Mouse (Mus musculus) heart, embryonic 12.5 days (tissue): ENCODE measurements at regions not wholly inside any gene's neighbourhood (a gene's known extent, or its start where the extent isn't known, plus 50 kb on each side); places are given as distances from the start of the nearest gene placed in this dataset.

Source experiments
- ATAC-seq: fragments of 200-750 bp; cut with Nextera tagmentation; 2 replicates; pipeline ENCODE4 v1.8.0; 2017; ENCODE audit warnings: moderate TSS enrichment, moderate library complexity; ENCODE audit not compliant: insufficient number of reproducible peaks, low FRiP score
- H3K27ac ChIP-seq: fragments of 300-500 bp; sonication (generic); 2 replicates; pipeline ENCODE4 v1.5.1; 2016; ENCODE audit warnings: mild to moderate bottlenecking, moderate library complexity; ENCODE audit not compliant: poor library complexity, severe bottlenecking
- H3K27me3 ChIP-seq: fragments of 300-500 bp; sonication (generic); replicated peaks from 2 replicates; pipeline ENCODE4 v1.6.1; 2016; ENCODE audit warnings: mild to moderate bottlenecking, moderate library complexity
- H3K36me3 ChIP-seq: fragments of 300-500 bp; sonication (generic); 2 replicates; pipeline ENCODE4 v1.6.1; 2016; ENCODE audit warnings: mild to moderate bottlenecking, moderate library complexity
- H3K4me1 ChIP-seq: fragments of 300-500 bp; sonication (generic); replicated peaks from 2 replicates; pipeline ENCODE4 v1.6.1; 2016; ENCODE audit warnings: mild to moderate bottlenecking
- H3K4me2 ChIP-seq: fragments of 300-500 bp; sonication (generic); 2 replicates; pipeline ENCODE4 v1.6.1; 2016; ENCODE audit warnings: mild to moderate bottlenecking, moderate library complexity
- H3K4me3 ChIP-seq: fragments of 300-500 bp; sonication (generic); 2 replicates; pipeline ENCODE4 v1.5.1; 2016; ENCODE audit warnings: mild to moderate bottlenecking
- H3K9ac ChIP-seq: fragments of 300-500 bp; sonication (generic); 2 replicates; pipeline ENCODE4 v1.6.1; 2016; ENCODE audit warnings: mild to moderate bottlenecking, moderate library complexity
- H3K9me3 ChIP-seq: fragments of 300-500 bp; sonication (generic); replicated peaks from 2 replicates; pipeline ENCODE4 v1.6.1; 2016; ENCODE audit warnings: mild to moderate bottlenecking, moderate library complexity
- WGBS: fragments of 180-500 bp; shearing (Covaris S2); methylation state at CpG from one replicate; pipeline ENCODE4 v1.1.7; 2016; 5-methylcytosine and 5-hydroxymethylcytosine counted together

GRCm38 (mm10) chr1:33195114-33195513 lies 474.5 kb downstream of the Prim2 start:
- ATAC-seq: no peak
- Histone ChIP-seq H3K4me2 (no peak overlapping the region), H3K27me3 (no peaks in the 10 kb centered on the region), H3K27ac (no peak overlapping the region), H3K36me3 (no peaks in the 10 kb centered on the region), H3K4me3 (no peak overlapping the region), H3K9me3 (no peaks in the 10 kb centered on the region), H3K4me1 (no peaks in the 10 kb centered on the region), H3K9ac (no peak overlapping the region)
- 76% methylated on average over 2 of the region's 2 CpGs for WGBS

DNA sequence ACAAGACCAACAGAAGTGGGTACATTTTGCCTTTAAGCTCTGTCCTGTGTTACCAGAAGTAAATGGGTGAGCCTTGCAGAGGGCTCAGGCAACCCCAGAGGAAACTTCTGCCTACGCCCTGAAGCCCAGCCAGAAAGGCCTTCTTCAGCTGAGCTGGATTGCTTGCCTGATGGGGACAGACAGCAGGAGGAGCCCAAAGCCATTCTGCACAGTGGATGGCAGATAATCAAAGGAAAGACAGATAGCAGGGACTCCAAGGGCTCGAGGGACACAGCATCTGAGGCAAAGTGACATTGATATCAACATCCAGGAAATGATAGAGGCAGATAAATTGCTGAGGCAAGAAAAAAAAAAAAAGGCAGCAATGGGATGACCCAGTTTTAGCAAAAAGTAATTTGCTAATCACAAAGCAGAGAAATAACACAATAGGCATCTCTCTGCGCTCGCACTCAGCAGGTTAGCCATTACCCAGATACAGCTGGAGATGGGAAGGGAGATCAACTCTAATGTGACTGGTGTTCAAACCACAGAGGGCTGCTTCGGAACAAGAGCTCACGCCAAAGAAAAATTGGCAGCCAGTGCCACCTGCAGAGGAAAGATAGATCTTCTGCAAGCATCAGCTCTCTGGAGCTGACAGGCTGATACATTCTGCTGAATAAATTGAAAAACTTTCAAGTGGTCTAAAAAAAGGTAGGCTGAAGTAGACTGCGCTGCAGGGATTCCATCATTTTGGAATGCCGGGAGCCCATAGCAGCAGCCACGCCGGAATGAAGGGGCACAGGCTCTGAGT lies 494.8 kb downstream of the Prim2 start:
- no peak overlapping the region for H3K27ac ChIP-seq
- H3K9me3 ChIP-seq: no peaks in the 10 kb centered on the region
- 59% methylated on average over 10 of the region's 10 CpGs for WGBS
- H3K36me3 ChIP-seq: no peaks in the 10 kb centered on the region
- H3K9ac ChIP-seq: no peak overlapping the region
- H3K4me2 ChIP-seq: no peak overlapping the region
- no peak for ATAC-seq
- no peaks in the 10 kb centered on the region for H3K4me1 ChIP-seq
- H3K27me3 ChIP-seq: no peaks in the 10 kb centered on the region
- H3K4me3 ChIP-seq: no peak overlapping the region

DNA sequence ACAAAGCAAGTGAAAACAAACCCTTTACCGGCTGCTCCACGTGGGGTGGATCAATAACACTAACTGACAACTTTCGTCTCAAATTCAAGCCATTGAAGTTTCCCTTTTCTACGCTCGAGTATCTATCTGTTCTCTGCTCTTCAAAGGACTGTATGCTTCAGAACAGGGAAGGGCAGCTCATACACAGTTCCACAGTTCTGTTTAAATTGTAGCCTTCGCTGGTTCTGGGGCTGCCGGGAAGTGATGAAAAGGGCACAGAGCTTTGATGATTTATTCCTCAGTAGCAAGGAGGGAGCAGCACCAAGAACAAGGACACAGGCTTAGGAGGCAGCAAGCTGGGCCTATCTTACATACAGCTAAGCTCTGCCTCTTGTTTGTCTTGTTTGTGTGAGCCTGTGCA lies 532.6 kb downstream of the Prim2 start:
- H3K4me2 ChIP-seq: no peak overlapping the region
- H3K4me1 ChIP-seq: no peaks in the 10 kb centered on the region
- WGBS: 65% methylated on average over 7 of the region's 7 CpGs
- H3K9ac ChIP-seq: no peak overlapping the region
- H3K36me3 ChIP-seq: no peaks in the 10 kb centered on the region
- no peaks in the 10 kb centered on the region for H3K9me3 ChIP-seq
- no peak for ATAC-seq
- H3K27ac ChIP-seq: no peak overlapping the region
- H3K4me3 ChIP-seq: no peak overlapping the region
- no peaks in the 10 kb centered on the region for H3K27me3 ChIP-seq

- no peak for ATAC-seq
- H3K9me3 ChIP-seq: no peaks in the 10 kb centered on the region
- WGBS: 85% methylated on average over 1 of the region's 1 CpGs
- H3K9ac ChIP-seq: no peak overlapping the region
- no peaks in the 10 kb centered on the region for H3K4me1 ChIP-seq
- H3K4me2 ChIP-seq: no peak overlapping the region
- no peak overlapping the region for H3K4me3 ChIP-seq
- no peak overlapping the region for H3K27ac ChIP-seq
- H3K36me3 ChIP-seq: no peaks in the 10 kb centered on the region
- no peaks in the 10 kb centered on the region for H3K27me3 ChIP-seq
Observed at GRCm38 (mm10) chr1:33130351-33130750, 539.2 kb downstream of the Prim2 start.

GRCm38 (mm10) chr1:33125062-33125461 lies 544.5 kb downstream of the Prim2 start:
- Histone ChIP-seq H3K4me1 (no peaks in the 10 kb centered on the region), H3K27ac (no peak overlapping the region), H3K4me2 (no peak overlapping the region), H3K9me3 (no peaks in the 10 kb centered on the region), H3K27me3 (no peaks in the 10 kb centered on the region), H3K4me3 (no peak overlapping the region), H3K9ac (no peak overlapping the region), H3K36me3 (no peaks in the 10 kb centered on the region)
- ATAC-seq: no peak
- 86% methylated on average over 7 of the region's 7 CpGs for WGBS

- WGBS: 76% methylated on average over 5 of the region's 5 CpGs
- Histone ChIP-seq H3K36me3 (no peaks in the 10 kb centered on the region), H3K9ac (no peak overlapping the region), H3K4me1 (no peaks in the 10 kb centered on the region), H3K4me3 (no peak overlapping the region), H3K27me3 (no peaks in the 10 kb centered on the region), H3K27ac (no peak overlapping the region), H3K9me3 (peaks cover 6% of the 10 kb centered on the region; the same call in 1 of the 2 replicates), H3K4me2 (no peak overlapping the region)
- no peak for ATAC-seq
Observed at GRCm38 (mm10) chr1:33106286-33106685, 559.2 kb upstream of the Gm5415 start.

GRCm38 (mm10) chr1:33104296-33104695 lies 557.2 kb upstream of the Gm5415 start:
- H3K36me3 ChIP-seq: no peaks in the 10 kb centered on the region
- no peaks in the 10 kb centered on the region for H3K27me3 ChIP-seq
- no peak overlapping the region for H3K4me2 ChIP-seq
- no peak overlapping the region for H3K9ac ChIP-seq
- no peak overlapping the region for H3K4me3 ChIP-seq
- ATAC-seq: no peak
- 86% methylated on average over 1 of the region's 1 CpGs for WGBS
- no peaks in the 10 kb centered on the region for H3K4me1 ChIP-seq
- no peak overlapping the region for H3K27ac ChIP-seq
- peaks cover 6% of the 10 kb centered on the region; the same call in 1 of the 2 replicates for H3K9me3 ChIP-seq

- no peak overlapping the region for H3K27ac ChIP-seq
- H3K27me3 ChIP-seq: no peaks in the 10 kb centered on the region
- no peak for ATAC-seq
- whole genome bisulfite sequencing: 80% methylated on average over 3 of the region's 3 CpGs
- no peaks in the 10 kb centered on the region for H3K36me3 ChIP-seq
- H3K9me3 ChIP-seq: no peaks in the 10 kb centered on the region
- H3K9ac ChIP-seq: no peak overlapping the region
- no peak overlapping the region for H3K4me2 ChIP-seq
- no peak overlapping the region for H3K4me3 ChIP-seq
- no peaks in the 10 kb centered on the region for H3K4me1 ChIP-seq
Observed at GRCm38 (mm10) chr1:33098062-33098461, 551.0 kb upstream of the Gm5415 start.

DNA sequence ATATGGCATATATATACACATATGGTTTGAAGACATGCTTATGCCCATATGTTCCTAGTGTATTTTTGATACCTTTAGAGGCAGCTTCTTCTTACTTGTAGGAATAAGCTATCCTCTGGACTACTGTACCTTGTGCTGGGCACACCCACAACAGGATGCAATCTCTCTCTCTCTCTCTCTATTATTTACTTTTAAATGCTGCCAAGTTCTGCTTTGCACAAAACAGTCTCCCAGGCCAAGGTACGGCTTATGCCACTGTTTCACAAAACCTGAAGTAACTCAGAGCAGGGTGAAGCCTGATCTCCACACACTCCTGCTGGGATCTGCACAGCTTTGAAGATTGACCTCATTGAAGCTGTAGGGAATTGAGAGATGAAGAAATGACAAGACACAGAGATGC lies 549.8 kb upstream of the Gm5415 start:
- no peaks in the 10 kb centered on the region for H3K4me1 ChIP-seq
- H3K9me3 ChIP-seq: no peaks in the 10 kb centered on the region
- H3K36me3 ChIP-seq: no peaks in the 10 kb centered on the region
- WGBS: 72% methylated on average over 1 of the region's 1 CpGs
- H3K9ac ChIP-seq: no peak overlapping the region
- no peak overlapping the region for H3K27ac ChIP-seq
- ATAC-seq: no peak
- H3K4me2 ChIP-seq: no peak overlapping the region
- no peak overlapping the region for H3K4me3 ChIP-seq
- H3K27me3 ChIP-seq: no peaks in the 10 kb centered on the region

DNA sequence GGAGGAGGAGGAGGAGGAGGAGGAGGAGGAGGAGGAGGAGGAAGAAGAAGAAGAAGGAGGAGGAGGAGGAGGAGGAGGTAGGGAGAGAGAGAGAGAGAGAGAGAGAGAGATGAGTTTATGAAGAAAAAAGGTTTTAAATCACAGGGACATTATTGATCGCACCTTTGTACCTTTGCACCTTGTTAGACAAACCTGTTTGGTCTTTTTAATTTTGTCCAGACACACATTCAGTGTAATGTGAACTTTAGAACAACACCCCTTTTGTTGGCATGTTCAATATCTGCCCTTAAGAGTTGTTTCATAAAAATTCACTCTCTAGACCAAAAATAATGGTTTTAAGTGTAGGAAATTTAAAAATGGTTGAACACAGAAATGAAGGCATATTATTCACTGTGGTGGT lies 527.5 kb upstream of the Gm5415 start:
- Histone ChIP-seq H3K4me1 (no peaks in the 10 kb centered on the region), H3K27me3 (no peaks in the 10 kb centered on the region), H3K9me3 (no peaks in the 10 kb centered on the region), H3K9ac (no peak overlapping the region), H3K27ac (no peak overlapping the region), H3K36me3 (no peaks in the 10 kb centered on the region), H3K4me2 (no peak overlapping the region), H3K4me3 (no peak overlapping the region)
- WGBS: 74% methylated on average over 1 of the region's 1 CpGs
- no peak for ATAC-seq

DNA sequence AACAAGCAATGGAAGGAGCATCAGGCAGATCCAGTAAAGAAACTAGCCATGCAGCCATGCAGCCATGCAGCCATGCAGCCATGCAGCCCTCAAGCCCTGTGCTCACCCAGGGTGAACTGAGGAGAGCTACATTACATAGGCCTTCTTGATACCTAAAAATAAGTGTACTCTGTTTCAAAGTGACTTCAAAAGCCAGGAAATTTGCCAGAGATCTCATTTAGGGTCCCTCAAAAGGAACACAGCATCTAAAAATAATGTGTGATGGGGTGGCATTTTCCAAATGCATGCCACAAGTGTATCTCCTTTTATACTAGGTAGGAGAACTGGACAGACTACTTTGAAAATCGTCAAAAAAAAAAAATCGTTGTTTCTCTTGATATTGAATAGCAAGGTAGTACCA lies 510.9 kb upstream of the Gm5415 start:
- no peak for ATAC-seq
- no peaks in the 10 kb centered on the region for H3K4me1 ChIP-seq
- H3K27ac ChIP-seq: no peak overlapping the region
- WGBS: 65% methylated on average over 2 of the region's 2 CpGs
- H3K27me3 ChIP-seq: no peaks in the 10 kb centered on the region
- no peak overlapping the region for H3K9ac ChIP-seq
- H3K36me3 ChIP-seq: no peaks in the 10 kb centered on the region
- H3K4me3 ChIP-seq: no peak overlapping the region
- H3K9me3 ChIP-seq: no peaks in the 10 kb centered on the region
- no peak overlapping the region for H3K4me2 ChIP-seq

GRCm38 (mm10) chr1:33044388-33044787 lies 497.3 kb upstream of the Gm5415 start:
- Histone ChIP-seq H3K4me3 (no peak overlapping the region), H3K4me1 (no peaks in the 10 kb centered on the region), H3K9ac (no peak overlapping the region), H3K27ac (no peak overlapping the region), H3K4me2 (no peak overlapping the region), H3K27me3 (no peaks in the 10 kb centered on the region), H3K9me3 (no peaks in the 10 kb centered on the region), H3K36me3 (no peaks in the 10 kb centered on the region)
- ATAC-seq: no peak
- 77% methylated on average over 2 of the region's 2 CpGs for WGBS
